Mouse (Mus musculus): Measurements from ENCODE around the gene Nr2f1.

DNA sequence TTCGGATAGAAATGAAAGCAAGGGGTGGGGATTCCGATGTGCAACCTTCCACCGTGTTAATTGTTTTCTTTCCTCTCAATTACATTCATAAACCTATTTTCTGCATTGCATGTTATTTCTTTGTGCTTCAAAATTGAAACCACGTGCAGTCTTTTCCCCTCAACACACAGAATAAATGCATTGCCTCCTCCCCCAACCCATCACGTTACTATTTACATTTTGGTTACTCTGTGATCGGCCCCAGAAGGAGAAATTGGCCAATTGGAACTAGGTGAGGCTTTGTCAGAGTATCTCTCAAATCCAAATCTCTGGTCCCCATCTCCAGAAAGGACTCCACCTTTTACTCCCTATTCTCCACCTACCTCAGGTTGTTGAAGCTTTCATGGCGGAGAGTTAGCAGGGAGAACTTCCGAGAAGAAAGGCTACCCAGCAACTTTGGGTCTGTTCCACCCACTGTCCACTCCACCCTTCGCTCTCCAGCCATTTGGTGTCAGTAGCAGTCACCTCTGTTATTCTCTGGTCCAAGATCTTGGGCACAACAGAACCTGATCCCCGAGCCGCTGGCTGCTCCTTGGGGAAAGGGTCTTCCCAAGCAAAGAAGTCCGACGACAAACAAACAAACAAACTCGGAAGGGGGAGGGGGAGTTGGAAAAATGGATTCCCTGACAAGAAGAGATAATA, 14.6 kb downstream of the Nr2f1 start:
- TF ChIP-seq POLR2A (IDR thresholded peaks at IDR 0.05; ENCODE audit: borderline replicate concordance, low read depth, low read length) (no peak), CTCF (IDR thresholded peaks at IDR 0.05; ENCODE audit: low read depth, low read length) (no peak)

Measured in bone marrow macrophage, adult 2 months (primary cell).